Mouse (Mus musculus) liver, postnatal 0 days (tissue): ENCODE data around the gene Taf10. TPM values are rescaled to one million over a fixed set of nuclear protein-coding genes. Genes with fewer than 3 reads are reported as not detected.
A peak's percentile ranks its signal among the peaks of the same experiment; 100 is the strongest.
"Not testable (repeated sequence)": the region's sequence is repeated elsewhere in the genome, so short reads cannot be mapped to it uniquely, and the experiment has no call there.

ENCODE experiments used
- ATAC-seq: fragments of 200-750 bp; cut with Nextera tagmentation; 2 replicates; pipeline ENCODE4 v1.8.0; 2017; ENCODE audit warnings: mild to moderate bottlenecking, moderate library complexity
- DNase-seq: peaks from one replicate; pipeline ENCODE4 v3.0.0-alpha.2; 2016
- H3K27ac ChIP-seq: fragments of 300-500 bp; sonication (generic); 2 replicates; pipeline ENCODE4 v1.5.1; 2014; ENCODE audit warnings: antibody characterized with exemption, moderate library complexity, mild to moderate bottlenecking, low read depth
- H3K27me3 ChIP-seq: fragments of 300-500 bp; sonication (generic); 2 replicates; pipeline ENCODE4 v1.6.1; 2014; ENCODE audit warnings: low read length, control low read depth, mixed read lengths; ENCODE audit not compliant: insufficient read depth
- H3K36me3 ChIP-seq: fragments of 300-500 bp; sonication (generic); replicated peaks from 2 replicates; pipeline ENCODE4 v1.6.1; 2014; ENCODE audit warnings: mild to moderate bottlenecking, control low read depth, low read length, moderate library complexity, mixed read lengths; ENCODE audit not compliant: insufficient read depth
- H3K4me1 ChIP-seq: fragments of 300-500 bp; sonication (generic); 2 replicates; pipeline ENCODE4 v1.6.1; 2014; ENCODE audit warnings: antibody characterized with exemption, mild to moderate bottlenecking, control low read depth; ENCODE audit not compliant: insufficient read depth
- H3K4me2 ChIP-seq: fragments of 300-500 bp; sonication (generic); 2 replicates; pipeline ENCODE4 v1.6.1; 2014; ENCODE audit warnings: low read depth, mild to moderate bottlenecking, low read length, moderate library complexity, mixed read lengths
- H3K4me3 ChIP-seq: fragments of 300-500 bp; sonication (generic); 2 replicates; pipeline ENCODE4 v1.5.1; 2014; ENCODE audit warnings: low read depth, low read length
- H3K9ac ChIP-seq: fragments of 300-500 bp; sonication (generic); replicated peaks from 2 replicates; pipeline ENCODE4 v1.6.1; 2014; ENCODE audit warnings: mild to moderate bottlenecking, moderate library complexity
- H3K9me3 ChIP-seq: fragments of 300-500 bp; sonication (generic); 2 replicates; pipeline ENCODE4 v1.6.1; 2016; ENCODE audit warnings: mild to moderate bottlenecking, control low read depth, low read length, mixed read lengths
- CTCF ChIP-seq: sonication (generic); IDR thresholded peaks from 2 replicates; pipeline ENCODE4 v1.5.1; 2016; ENCODE audit warnings: antibody characterized with exemption, low read depth
- EP300 ChIP-seq: IDR thresholded peaks from 2 replicates; pipeline ENCODE4 v1.6.1; 2016; ENCODE audit warnings: antibody characterized with exemption, low read depth, mild to moderate bottlenecking
- WGBS: fragments of 180-500 bp; shearing (Covaris S2); extraction: QIAGEN DNeasy Blood & Tissue Kit; methylation state at CpG from one replicate; pipeline ENCODE4 v1.1.7; 2014; ENCODE audit not compliant: insufficient replicate concordance; 5-methylcytosine and 5-hydroxymethylcytosine counted together
- polyA plus RNA-seq: library from polyadenylated mRNA; unstranded; fragments of >200 nt; fragmentation: Nextera tagmentation; extraction: Ambion mirVana; gene quantifications from 2 replicates; pipeline ENCODE4 v1.2.1, GENCODE M21; 2015

Taf10 gene
- polyA plus RNA-seq, 1 experiment from 2014 or later, result 104 TPM

- H3K9me3 ChIP-seq, result no peaks in the 10 kb centered on the region
- no peak for DNase-seq
- H3K4me2 ChIP-seq, result no peak overlapping the region
- no peak overlapping the region for H3K27ac ChIP-seq
- TF ChIP-seq CTCF (no peak), EP300 (no peak)
- no peaks in the 10 kb centered on the region for H3K27me3 ChIP-seq
- H3K36me3 ChIP-seq, result peaks cover 24% of the 10 kb centered on the region
- no peak overlapping the region for H3K9ac ChIP-seq
- ATAC-seq, result no peak
- peaks cover 18% of the 10 kb centered on the region for H3K4me1 ChIP-seq
- WGBS, result 77% methylated on average over 2 of the region's 2 CpGs
- H3K4me3 ChIP-seq, result no peak overlapping the region
Observed at GRCm38 (mm10) chr7:105747776-105748175, 3.6 kb upstream of the Taf10 start.

GRCm38 (mm10) chr7:105743246-105743925, 775 bp downstream of the Taf10 start:
- peak overlapping the region; percentile 97 for H3K4me2 ChIP-seq
- peak; percentile 12 for DNase-seq
- peak overlapping the region; percentile 98 for H3K4me3 ChIP-seq
- H3K4me1 ChIP-seq, result peaks cover 19% of the 10 kb centered on the region
- 30% methylated on average over 20 of the region's 20 CpGs for WGBS
- not testable (repeated sequence) for H3K27me3 ChIP-seq, H3K9me3 ChIP-seq, ATAC-seq
- peaks cover 39% of the 10 kb centered on the region for H3K36me3 ChIP-seq
- H3K27ac ChIP-seq, result peak overlapping the region; percentile 90
- H3K9ac ChIP-seq, result peak overlapping the region; percentile 98

- H3K36me3 ChIP-seq, result peaks cover 36% of the 10 kb centered on the region
- 82% methylated on average over 7 of the region's 7 CpGs for WGBS
- not testable (repeated sequence) for H3K9ac ChIP-seq, ATAC-seq, H3K4me3 ChIP-seq, H3K27me3 ChIP-seq, H3K9me3 ChIP-seq, H3K4me2 ChIP-seq, H3K27ac ChIP-seq, DNase-seq
- peaks cover 26% of the 10 kb centered on the region for H3K4me1 ChIP-seq
Observed at GRCm38 (mm10) chr7:105742539-105743215, 1.5 kb downstream of the Taf10 start.

- DNase-seq (no peak), ATAC-seq (no peak)
- TF ChIP-seq CTCF (no peak), EP300 (no peak)
- Histone ChIP-seq H3K36me3 (peaks cover 36% of the 10 kb centered on the region), H3K4me1 (peaks cover 29% of the 10 kb centered on the region), H3K9ac (no peak overlapping the region), H3K27ac (no peak overlapping the region), H3K4me2 (no peak overlapping the region), H3K27me3 (no peaks in the 10 kb centered on the region), H3K9me3 (no peaks in the 10 kb centered on the region), H3K4me3 (no peak overlapping the region)
- WGBS, result 92% methylated on average over 9 of the region's 9 CpGs
Observed at GRCm38 (mm10) chr7:105741978-105742377, 2.2 kb downstream of the Taf10 start.

GRCm38 (mm10) chr7:105740851-105741250, 3.3 kb downstream of the Taf10 start:
- H3K9ac ChIP-seq, result no peak overlapping the region
- TF ChIP-seq CTCF (no peak), EP300 (no peak)
- 87% methylated on average over 6 of the region's 6 CpGs for WGBS
- peaks cover 29% of the 10 kb centered on the region for H3K4me1 ChIP-seq
- peaks cover 26% of the 10 kb centered on the region for H3K36me3 ChIP-seq
- no peak for ATAC-seq
- no peak overlapping the region for H3K27ac ChIP-seq
- DNase-seq, result no peak
- H3K27me3 ChIP-seq, result no peaks in the 10 kb centered on the region
- no peaks in the 10 kb centered on the region for H3K9me3 ChIP-seq
- H3K4me3 ChIP-seq, result no peak overlapping the region
- no peak overlapping the region for H3K4me2 ChIP-seq

- Histone ChIP-seq H3K4me3 (no peak overlapping the region), H3K9ac (no peak overlapping the region), H3K4me1 (peaks cover 29% of the 10 kb centered on the region), H3K27ac (no peak overlapping the region), H3K27me3 (no peaks in the 10 kb centered on the region), H3K9me3 (no peaks in the 10 kb centered on the region), H3K36me3 (peaks cover 26% of the 10 kb centered on the region), H3K4me2 (no peak overlapping the region)
- WGBS, result 92% methylated on average over 13 of the region's 13 CpGs
- no peak for DNase-seq
- no peak for TF ChIP-seq EP300
- no peak for TF ChIP-seq CTCF
- no peak for ATAC-seq
Observed at GRCm38 (mm10) chr7:105740089-105740795, 3.9 kb downstream of the Taf10 start.
